Mouse (Mus musculus): ENCODE results near the gene Nbr1. TPM values are rescaled to one million over a fixed set of nuclear protein-coding genes. Genes with fewer than 3 reads are reported as not detected.
"Not testable (repeated sequence)": the region's sequence is repeated elsewhere in the genome, so short reads cannot be mapped to it uniquely, and the experiment has no call there.

The Nbr1 gene
- polyA plus RNA-seq, 1 experiment = 124 TPM

DNA sequence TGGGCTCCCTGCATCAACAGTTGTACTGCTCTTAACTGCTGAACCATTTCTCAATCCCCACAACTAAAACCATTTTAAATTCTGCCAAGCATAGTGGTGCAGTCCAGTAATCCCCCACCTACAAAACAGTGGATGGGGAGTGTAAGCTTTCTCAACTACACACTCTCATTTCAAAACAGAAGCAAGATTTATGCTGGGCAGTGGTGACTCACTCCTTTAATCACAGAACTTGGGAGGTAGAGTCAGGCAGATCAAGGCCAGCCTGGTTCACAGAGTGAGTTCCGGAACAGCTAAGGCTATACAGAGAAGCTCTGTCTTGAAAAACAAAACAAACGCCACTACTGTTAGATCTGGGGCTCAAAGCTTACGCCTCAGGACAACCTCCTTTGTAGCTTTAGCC lies 66.6 kb downstream of the Nbr1 start:
- DNase-seq (ENCODE audit: extremely low spot score in 1 of 2, low spot score in 1 of 2) = no peak

DNA sequence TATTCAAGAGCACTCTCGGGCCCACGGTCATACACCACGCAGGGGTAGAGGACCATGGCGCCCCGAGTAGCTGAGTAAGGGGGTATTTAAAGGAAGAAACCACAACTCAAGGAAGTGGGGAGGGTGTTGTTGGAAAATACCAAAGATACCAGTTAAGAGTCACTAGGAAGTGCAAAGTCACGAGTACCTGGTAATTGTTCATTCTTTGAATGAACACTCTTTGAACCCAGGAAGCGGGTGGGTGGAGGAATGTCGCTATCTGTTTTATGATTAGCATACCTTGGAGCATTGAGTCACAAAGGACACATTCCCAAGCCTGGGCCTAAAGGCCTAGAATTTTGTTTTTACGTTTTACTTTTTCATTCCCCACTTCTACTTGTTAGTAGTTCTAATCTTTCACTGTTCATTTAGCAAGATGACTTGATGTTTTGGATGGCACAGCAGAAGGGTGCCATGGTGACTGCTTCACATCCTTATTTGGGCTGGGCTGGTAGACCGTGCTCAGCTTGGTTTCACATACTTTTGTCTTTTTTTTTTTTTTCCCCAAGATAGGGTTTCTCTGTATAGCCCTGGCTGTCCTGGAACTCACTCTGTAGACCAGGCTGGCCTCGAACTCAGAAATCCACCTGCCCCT lies 68.2 kb downstream of the Nbr1 start:
- not testable (repeated sequence) for DNase-seq (ENCODE audit: extremely low spot score in 1 of 2, low spot score in 1 of 2)

DNA sequence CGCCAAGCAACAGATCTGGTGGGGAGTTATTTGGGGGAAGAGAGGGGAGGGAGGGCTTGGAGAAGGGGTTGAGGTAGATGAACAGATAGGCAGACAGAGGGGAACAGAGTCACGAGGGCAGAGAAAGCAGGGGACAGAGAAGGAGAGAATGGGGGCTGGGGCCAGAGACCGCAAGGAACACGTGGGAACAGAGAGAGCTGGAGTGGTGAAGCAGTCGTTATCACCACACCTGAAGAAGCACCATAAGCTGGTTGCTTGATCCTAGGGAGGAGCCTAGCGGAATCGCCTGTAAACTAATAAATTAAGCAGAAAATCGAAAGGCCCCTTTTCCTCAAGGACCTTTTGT lies 74.7 kb downstream of the Nbr1 start:
- DNase-seq (ENCODE audit: extremely low spot score in 1 of 2, low spot score in 1 of 2) = no peak

DNA sequence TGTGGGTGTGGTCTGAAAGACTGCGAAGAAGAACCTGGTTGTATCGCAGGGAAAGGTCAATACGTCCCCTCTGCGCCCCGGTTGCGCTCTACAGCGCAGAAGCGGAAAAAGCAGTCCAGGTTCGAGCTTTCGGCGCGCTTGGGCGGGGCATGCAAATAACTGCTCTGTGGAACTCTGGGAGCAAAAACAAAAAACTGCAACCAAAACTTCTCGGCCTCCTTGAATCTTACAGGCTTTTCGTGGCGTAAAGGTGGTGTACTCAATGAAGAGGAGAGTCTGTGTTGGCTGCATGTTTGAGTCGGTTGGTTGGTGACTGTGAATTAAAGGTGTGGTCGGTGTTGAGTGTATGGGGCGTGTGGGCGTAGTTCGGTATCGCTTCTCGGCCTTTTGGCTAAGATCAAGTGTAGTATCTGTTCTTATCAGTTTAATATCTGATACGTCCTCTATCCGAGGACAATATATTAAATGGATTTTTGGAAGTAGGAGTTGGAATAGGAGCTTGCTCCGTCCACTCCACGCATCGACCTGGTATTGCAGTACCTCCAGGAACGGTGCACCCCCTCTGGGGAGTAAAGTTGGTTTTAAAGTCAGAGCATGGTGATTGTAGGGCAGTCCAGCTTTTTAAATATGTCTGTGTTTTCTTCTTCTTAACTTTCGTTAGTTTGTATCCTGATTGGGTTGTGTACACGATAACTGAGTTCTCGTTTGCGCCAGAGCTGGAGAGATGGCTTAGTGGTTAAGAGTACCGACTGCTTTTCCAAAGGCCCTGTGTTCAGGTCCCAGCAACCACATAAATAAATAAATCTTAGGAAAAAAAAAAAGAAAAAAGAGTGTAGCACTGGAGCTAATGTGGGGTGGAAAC lies 75.3 kb downstream of the Nbr1 start, which contains the start of gene Rdm1:
Gene Rdm1 (plus strand): TSS at position 201 of the 862 bp plus-strand sequence.
- DNase-seq (ENCODE audit: extremely low spot score in 1 of 2, low spot score in 1 of 2) = peak; percentile 50 to 81

DNA sequence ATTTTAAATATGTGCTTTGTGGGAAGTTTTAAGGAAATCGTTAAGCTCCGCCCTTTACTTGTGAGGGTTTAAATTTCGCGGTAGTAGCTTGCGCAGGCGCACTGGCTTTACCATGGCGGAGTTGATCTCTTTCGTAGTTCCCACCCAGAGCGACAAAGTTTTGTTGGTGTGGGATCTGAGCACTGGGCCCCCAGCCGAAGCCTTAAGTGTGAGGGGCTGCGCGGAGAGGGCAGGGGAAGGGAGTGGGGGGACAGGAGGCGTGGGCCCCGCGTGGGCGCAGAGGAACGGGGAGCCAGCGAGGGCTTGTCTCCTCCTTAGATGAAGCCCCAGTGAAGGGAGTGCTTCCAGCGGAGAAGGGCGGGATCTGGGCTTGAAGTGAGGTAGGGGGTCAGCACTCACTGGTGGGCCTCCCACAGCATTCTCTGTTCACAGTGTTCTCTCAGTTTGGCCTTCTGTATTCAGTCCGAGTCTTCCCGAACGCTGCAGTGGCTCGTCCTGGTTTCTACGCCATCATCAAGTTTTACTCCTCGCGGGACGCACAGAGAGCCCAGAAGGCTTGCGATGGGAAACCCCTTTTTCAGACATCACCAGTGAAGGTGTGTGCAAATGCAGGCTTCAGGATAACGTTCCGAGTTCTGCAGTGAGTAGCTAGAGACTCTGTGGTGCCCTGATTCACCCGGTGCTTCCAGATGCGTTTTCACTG lies 76.1 kb downstream of the Nbr1 start:
- peak; percentile 44 to 87 for DNase-seq (ENCODE audit: extremely low spot score in 1 of 2, low spot score in 1 of 2)

DNA sequence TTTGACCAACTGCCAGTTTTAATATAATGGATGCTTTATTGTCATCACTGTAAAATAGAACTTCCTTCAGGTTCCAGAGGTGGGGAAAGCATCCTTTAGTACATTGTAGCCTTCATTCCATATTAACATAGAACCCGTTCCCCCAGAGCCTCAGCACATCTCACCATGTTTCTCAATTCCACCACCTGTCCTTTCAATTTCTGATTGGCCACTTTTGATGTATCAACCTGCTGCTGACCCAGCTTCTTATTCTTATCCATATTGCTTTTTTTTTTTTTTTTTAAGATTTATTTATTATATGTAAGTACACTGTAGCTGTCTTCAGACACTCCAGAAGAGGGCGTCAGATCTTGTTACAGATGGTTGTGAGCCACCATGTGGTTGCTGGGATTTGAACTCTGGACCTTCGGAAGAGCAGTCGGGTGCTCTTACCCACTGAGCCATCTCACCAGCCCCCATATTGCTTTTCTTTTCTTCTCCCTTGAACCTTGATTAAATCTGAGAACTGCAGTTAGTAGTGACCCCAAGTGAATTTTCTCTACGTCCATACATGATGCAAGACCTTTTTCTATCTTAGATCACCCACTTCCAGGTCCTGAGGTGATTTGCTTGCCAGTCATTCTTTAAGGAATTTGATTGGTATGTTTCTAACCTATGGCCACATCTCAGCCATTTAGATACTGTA lies 76.9 kb downstream of the Nbr1 start:
- not testable (repeated sequence) for DNase-seq (ENCODE audit: extremely low spot score in 1 of 2, low spot score in 1 of 2)

Other genes with a start within 250 kb of the Nbr1 start
- 177 and 195 TPM in 2 replicates for gene Becn1, start 249.9 kb upstream of the Nbr1 start, polyA plus RNA-seq (2012; rRNA removed)
- 101 and 108 TPM in 2 replicates for gene Psme3, start 235.9 kb upstream of the Nbr1 start, polyA plus RNA-seq (2012; rRNA removed)
- 4.5 and 5.1 TPM in 2 replicates for gene Aoc2, start 227.1 kb upstream of the Nbr1 start, polyA plus RNA-seq (2012; rRNA removed)
- 0.71 and 0.88 TPM in 2 replicates for gene Aoc3, start 221.5 kb upstream of the Nbr1 start, polyA plus RNA-seq (2012; rRNA removed)
- gene G6pc, start 184.6 kb upstream of the Nbr1 start, polyA plus RNA-seq (2012; rRNA removed) = not detected in 2 replicates
- gene Aarsd1, start 134.5 kb upstream of the Nbr1 start, polyA plus RNA-seq (2012; rRNA removed) = 49.2 and 53.5 TPM in 2 replicates
- gene Gm27029, start 127.4 kb upstream of the Nbr1 start, polyA plus RNA-seq (2012; rRNA removed) = 3.6 and 4.1 TPM in 2 replicates
- gene Rundc1, start 127.1 kb upstream of the Nbr1 start, polyA plus RNA-seq (2012; rRNA removed) = 33.4 and 33.7 TPM in 2 replicates
- 4.1 and 6.6 TPM in 2 replicates for gene Ptges3l, start 126.8 kb upstream of the Nbr1 start, polyA plus RNA-seq (2012; rRNA removed)
- gene Rpl27, start 109.9 kb upstream of the Nbr1 start, polyA plus RNA-seq (2012; rRNA removed) = 480 and 588 TPM in 2 replicates
- gene Ifi35, start 103.7 kb upstream of the Nbr1 start, polyA plus RNA-seq (2012; rRNA removed) = 9.0 and 9.1 TPM in 2 replicates
- gene Rnd2, start 87.2 kb upstream of the Nbr1 start, polyA plus RNA-seq (2012; rRNA removed) = 155 and 173 TPM in 2 replicates
- gene Vat1, start 85.9 kb upstream of the Nbr1 start, polyA plus RNA-seq (2012; rRNA removed) = 41.3 and 41.4 TPM in 2 replicates
- gene Brca1, start 194 bp upstream of the Nbr1 start, polyA plus RNA-seq (2012; rRNA removed) = 0.99 and 1.0 TPM in 2 replicates
- 4.2 and 4.8 TPM in 2 replicates for gene Tmem106a, start 30.1 kb downstream of the Nbr1 start, polyA plus RNA-seq (2012; rRNA removed)
- not detected in 2 replicates for gene Gm11634, start 47.1 kb downstream of the Nbr1 start, polyA plus RNA-seq (2012; rRNA removed)
- gene Rdm1, start 75.0 kb downstream of the Nbr1 start, polyA plus RNA-seq (2012; rRNA removed) = 9.4 and 11.9 TPM in 2 replicates
- 26.6 and 38.8 TPM in 2 replicates for gene Arl4d, start 113.4 kb downstream of the Nbr1 start, polyA plus RNA-seq (2012; rRNA removed)
- 23.3 and 23.8 TPM in 2 replicates for gene Dhx8, start 180.8 kb downstream of the Nbr1 start, polyA plus RNA-seq (2012; rRNA removed)
- gene Etv4, start 233.2 kb downstream of the Nbr1 start, polyA plus RNA-seq (2012; rRNA removed) = 20.7 and 21.5 TPM in 2 replicates